Mouse (Mus musculus) ES-CJ7 (cell line): ENCODE measurements around the gene Rpl32.

Source experiments
- DNase-seq: peaks from one replicate; pipeline ENCODE4 v3.0.0; 2011; ENCODE audit warnings: low read depth, low spot score

Rpl32 gene

DNA sequence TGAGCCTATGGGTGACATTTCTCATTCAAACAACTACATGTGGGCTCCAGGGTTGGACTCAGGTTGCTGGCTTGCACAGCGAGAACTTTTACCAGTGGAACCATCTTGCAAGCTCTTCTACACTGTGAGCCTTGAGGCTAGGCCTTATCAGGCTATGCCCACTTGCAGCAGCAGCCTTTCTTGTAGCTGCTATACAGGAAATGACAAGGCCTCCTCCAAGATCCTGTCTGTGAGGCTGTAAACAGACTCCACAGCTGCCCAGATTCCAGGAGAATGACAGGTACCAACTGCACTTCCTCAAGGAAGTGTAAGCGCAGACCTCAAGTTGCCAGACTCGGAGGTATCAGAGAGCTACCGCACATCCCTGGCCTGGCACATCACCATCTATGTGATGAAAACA is 40.3 kb downstream of the Rpl32 start:
- DNase-seq = no peak

DNA sequence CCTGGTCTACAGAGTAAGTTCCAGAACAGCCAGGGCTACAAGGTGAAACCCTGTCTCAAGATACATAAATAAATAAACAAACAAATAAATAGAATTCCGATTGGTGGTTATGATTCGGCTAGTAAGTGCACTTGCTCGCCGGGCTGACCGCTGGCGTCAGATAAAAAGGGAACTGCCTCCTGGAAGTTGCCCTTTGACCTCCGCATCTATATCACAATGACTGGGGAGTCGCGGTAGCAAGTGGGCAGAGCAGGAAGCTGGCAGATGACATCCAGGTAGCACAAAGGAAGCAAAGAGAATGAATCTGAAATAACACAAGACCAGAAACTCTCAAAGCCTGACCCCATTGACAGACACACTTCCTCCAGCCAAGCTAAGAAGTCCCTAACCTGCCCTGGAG is 41.2 kb downstream of the Rpl32 start:
- DNase-seq = no peak

DNA sequence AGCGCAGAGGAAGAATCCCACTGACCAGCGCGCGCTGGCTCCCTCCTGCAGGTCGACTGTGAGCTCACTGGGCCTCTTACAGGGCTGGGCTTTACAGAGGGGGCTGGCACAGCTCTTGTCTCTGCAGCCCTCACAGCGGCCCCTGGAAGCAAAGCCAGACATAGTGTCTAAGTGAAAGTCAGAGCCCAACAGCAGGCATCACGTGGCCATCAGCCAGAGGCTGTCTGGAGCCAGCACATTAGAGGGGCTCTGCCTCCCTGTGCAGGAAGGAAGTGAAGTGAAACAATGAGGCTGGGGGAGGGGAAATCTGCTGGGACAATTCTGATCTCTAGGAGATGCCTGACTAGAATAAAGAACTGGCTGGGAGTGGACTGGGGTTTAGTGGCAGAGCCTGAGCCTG is 44.4 kb downstream of the Rpl32 start:
- peak; percentile 97 for DNase-seq

DNA sequence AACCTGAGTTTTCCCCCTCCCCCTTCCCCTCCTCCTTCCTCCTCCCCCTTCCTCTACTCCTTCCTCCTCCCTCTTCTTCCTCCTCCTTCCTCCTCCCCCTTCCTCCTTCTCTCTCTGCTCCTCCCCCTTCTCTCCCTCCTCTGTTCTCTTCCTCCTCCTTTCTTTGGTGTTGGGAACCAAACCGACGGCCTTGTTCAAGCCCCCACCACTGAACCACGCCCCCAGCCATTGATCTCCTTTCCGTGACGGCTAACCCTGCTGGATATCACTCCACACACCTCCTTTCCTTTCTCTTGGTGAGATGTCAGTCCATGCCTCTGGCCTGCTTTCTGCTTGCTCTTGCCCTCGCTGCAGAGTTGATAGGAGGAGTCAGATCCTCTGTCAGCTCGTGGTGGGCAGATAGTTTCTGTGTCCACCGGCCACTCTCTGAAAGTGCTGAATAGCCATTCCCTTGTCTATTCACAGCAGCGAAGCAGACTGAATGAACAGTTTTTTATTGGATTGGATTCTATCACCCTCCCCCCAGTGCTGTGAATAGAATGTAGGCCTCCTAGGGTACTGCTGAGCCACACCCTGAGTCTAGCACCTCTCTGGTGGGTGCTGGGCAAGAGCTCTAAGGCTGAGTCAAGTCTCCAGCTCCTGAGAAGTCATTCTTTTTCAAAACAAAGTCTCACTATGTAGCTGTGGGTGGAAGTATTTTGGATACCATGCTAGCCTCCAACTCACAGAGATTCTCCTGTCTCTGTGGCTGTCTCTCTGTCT is 46.4 kb downstream of the Rpl32 start, which contains the start of gene Tmem40:
Gene Tmem40, minus strand, starts transcription at position 416 of the 762 bp plus-strand sequence.
- DNase-seq = peak; percentile 93

DNA sequence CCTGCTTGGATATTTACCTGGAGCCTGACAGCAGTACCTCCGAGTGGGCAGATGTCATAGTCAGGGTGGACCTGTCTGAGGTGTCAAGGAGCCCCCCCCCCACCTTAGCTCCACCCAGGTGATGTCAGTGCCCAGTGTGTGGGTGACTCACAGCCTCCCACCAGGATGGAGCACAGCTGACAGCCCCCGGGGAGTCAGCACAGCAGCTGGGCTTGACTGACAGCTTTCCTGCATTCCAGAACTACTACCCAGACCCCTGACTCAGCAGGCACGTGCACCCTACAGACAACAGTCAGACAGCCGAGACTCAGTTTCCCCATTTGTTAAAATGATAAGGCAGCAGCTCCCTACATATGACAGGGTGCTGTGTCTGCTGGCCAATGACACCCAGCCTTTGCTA is 47.6 kb downstream of the Rpl32 start:
- DNase-seq = no peak

DNA sequence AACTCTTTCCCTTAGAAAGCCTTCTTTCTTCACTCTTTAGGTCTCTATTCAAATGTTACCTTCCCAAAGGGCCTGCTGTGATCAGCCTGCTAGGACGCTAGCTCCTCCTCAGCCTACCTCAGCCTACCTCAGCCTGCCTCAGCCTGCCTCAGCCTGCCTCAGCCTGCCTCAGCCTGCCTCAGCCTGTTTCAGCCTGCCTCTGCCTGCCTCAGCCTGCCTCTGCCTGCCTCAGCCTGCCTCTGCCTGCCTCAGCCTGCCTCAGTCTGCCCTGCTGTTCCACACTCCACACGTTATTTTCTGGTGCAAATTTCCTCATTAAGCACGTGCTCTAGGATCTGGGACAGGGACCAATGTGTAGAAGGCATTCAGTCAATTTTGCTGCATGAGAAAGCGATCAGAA is 48.4 kb downstream of the Rpl32 start:
- no peak for DNase-seq

DNA sequence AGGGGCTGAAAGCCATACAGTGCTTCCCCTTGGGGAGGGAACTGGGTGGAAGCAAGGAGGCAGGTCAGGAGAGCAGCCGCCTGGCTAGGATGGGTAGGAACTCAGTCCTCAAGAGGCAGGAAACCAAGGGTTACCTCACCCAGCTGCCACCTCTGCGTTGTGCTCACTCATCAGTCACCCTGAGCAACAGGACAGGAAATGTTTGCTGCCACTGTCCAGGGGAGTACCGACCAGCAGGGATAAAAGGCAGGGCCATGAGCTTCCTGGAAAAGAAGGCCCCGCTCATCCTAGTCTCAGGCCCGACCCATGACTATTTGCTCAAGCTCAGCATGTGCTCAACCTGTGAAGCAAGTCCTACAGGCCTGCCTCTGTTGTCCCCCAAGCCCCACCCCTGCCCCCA is 49.1 kb downstream of the Rpl32 start:
- DNase-seq = no peak

DNA sequence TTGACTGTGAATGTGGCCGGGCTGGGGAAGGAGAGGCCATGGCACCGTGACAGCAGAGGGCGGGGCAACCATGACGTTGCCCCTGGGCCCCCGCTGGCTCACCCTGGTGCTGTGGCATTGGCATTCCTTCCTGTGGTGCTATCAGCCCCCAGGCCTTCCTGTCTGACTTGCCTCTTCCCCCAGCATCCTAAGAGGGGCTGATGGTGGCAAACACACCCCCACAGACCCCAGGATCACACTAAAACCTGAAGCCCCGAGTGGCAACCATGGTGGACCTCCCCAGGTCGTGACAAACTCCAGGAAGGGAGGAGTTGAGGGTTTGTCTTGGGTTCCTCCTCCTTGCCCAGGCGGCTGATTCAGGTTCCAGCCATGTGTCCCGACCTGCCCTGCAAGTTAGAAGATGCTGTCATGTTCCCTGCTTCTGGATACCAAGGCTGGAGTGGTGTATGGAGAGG is 49.5 kb downstream of the Rpl32 start:
- no peak for DNase-seq

DNA sequence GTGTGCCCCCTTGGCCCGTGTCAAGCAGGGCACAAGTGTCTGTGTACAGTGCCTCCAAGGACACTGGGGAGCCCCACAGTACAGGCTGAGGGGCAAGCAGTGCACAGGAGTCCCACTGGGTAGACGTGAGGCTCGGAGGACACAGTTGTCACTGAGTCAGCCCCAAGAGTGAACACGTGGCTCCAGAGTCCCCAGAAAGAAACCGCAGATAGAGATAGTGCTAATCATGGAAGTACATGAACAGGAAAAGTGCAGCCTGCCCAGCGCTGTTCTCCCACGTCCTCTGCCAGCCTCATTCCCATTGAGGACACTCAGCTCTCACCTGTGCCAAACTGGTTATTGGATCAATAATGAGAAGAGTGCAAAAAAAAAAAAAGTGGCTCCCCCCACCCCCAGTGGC is 53.0 kb downstream of the Rpl32 start:
- no peak for DNase-seq
